8 mouse cellular contexts compared by ENCODE assay signal in genomic region chr12:111378812-111379211, GRCm38 (mm10). TPM values are rescaled to one million over a fixed set of nuclear protein-coding genes. Genes with fewer than 3 reads are reported as not detected.
DNase-seq lines count a peak whose midpoint lies in the region; ATAC-seq and TF ChIP-seq lines count a peak whose summit lies in the region.

No protein-coding gene starts in this region.

- peak; percentile 90 for DNase-seq in heart, adult 11 months
- DNase-seq in heart, adult 18-20 months, result no peak
- DNase-seq in testis, postnatal 14 days (ENCODE audit: low spot score), result no peak
- DNase-seq in right cerebral cortex, postnatal 10 days (ENCODE audit: low spot score in 2 of 2), result no peak
- no peak for DNase-seq in spleen, postnatal 4 days (ENCODE audit: low spot score in 2 of 2)

- no peaks in the 10 kb centered on the region for H3K36me3 ChIP-seq in testis, adult 2 months (ENCODE audit: control insufficient read depth, insufficient read depth, low read length)
- no peaks in the 10 kb centered on the region for H3K36me3 ChIP-seq in limb, embryonic 15.5 days

- no peak for ATAC-seq in limb, embryonic 15.5 days (ENCODE audit: insufficient number of reproducible peaks, low FRiP score, low TSS enrichment, low read depth)
- ATAC-seq in CD4-positive, CD25-positive, alpha-beta regulatory T cell, adult 4 months, result no peak

- H3K27ac ChIP-seq in testis, adult 2 months (ENCODE audit: control insufficient read depth, insufficient read depth, low read depth, low read length), result peak overlapping the region; percentile 27; the same call in 1 of the 2 replicates
- H3K27ac ChIP-seq in limb, embryonic 15.5 days, result no peak overlapping the region

- peak overlapping the region; percentile 87; the same call in 1 of the 2 replicates for H3K4me2 ChIP-seq in limb, embryonic 15.5 days

- 0 out of 2 replicates have a peak overlapping the region, but pooled peaks have one; percentile 87 for H3K9ac ChIP-seq in limb, embryonic 15.5 days

- H3K4me3 ChIP-seq in testis, adult 2 months (ENCODE audit: control insufficient read depth, low read depth, low read length), result no peak overlapping the region
- peak overlapping the region; percentile 95; the same call in 1 of the 2 replicates for H3K4me3 ChIP-seq in limb, embryonic 15.5 days

- TF ChIP-seq POLR2A in testis, adult 2 months (IDR thresholded peaks at IDR 0.05; ENCODE audit: control insufficient read depth, low read depth, low read length), result no peak

- no peaks in the 10 kb centered on the region for H3K9me3 ChIP-seq in limb, embryonic 15.5 days

- peaks cover 14% of the 10 kb centered on the region for H3K4me1 ChIP-seq in testis, adult 2 months (ENCODE audit: control insufficient read depth, insufficient read depth, low read length)
- peaks cover 28% of the 10 kb centered on the region for H3K4me1 ChIP-seq in limb, embryonic 15.5 days

- TF ChIP-seq CTCF in testis, adult 2 months (IDR thresholded peaks at IDR 0.05; ENCODE audit: control insufficient read depth, insufficient read depth, insufficient replicate concordance, low read depth, low read length), result no peak

- H3K27me3 ChIP-seq in testis, adult 2 months (ENCODE audit: control insufficient read depth, insufficient read depth, low read length), result no peaks in the 10 kb centered on the region
- no peaks in the 10 kb centered on the region; the same call in 1 of the 2 replicates for H3K27me3 ChIP-seq in limb, embryonic 15.5 days

- WGBS in limb, embryonic 15.5 days, result 78% methylated on average over 12 of the region's 12 CpGs

RNA-seq across cellular contexts. Expression of gene Cdc42bpb, which starts 1.3 kb away (rescaled TPM):
- total RNA-seq in heart, adult 18-20 months (2021), result 10 to 100 TPM; 52.7 to 57.6 TPM
- 55.3 and 56.8 TPM in 2 replicates for polyA plus RNA-seq in testis, adult 2 months (2012; rRNA removed)
- 26.4 and 33.5 TPM in 2 replicates for polyA plus RNA-seq in limb, embryonic 15.5 days (2015; fragmentation: Nextera tagmentation; extraction: Ambion mirVana)
- under 1 TPM; 0.32 to 0.43 TPM for polyA plus RNA-seq in CD4-positive, CD25-positive, alpha-beta regulatory T cell, adult 4 months (2017; shearing (Covaris generic))

RNA-seq across cellular contexts. Expression of gene Lbhd2, which starts 27.8 kb away (rescaled TPM):
- total RNA-seq in heart, adult 18-20 months (2021), result not detected
- 0.72 and 1.3 TPM in 2 replicates for polyA plus RNA-seq in testis, adult 2 months (2012; rRNA removed)
- 12.4 and 13.2 TPM in 2 replicates for polyA plus RNA-seq in limb, embryonic 15.5 days (2015; fragmentation: Nextera tagmentation; extraction: Ambion mirVana)
- polyA plus RNA-seq in CD4-positive, CD25-positive, alpha-beta regulatory T cell, adult 4 months (2017; shearing (Covaris generic)), result not detected

RNA-seq across cellular contexts. Expression of gene Exoc3l4, which starts 38.0 kb away (rescaled TPM):
- total RNA-seq in heart, adult 18-20 months (2021), result 1 to 10 TPM; 3.2 to 4.1 TPM
- 5.5 and 6.5 TPM in 2 replicates for polyA plus RNA-seq in testis, adult 2 months (2012; rRNA removed)
- 6.4 and 9.9 TPM in 2 replicates for polyA plus RNA-seq in limb, embryonic 15.5 days (2015; fragmentation: Nextera tagmentation; extraction: Ambion mirVana)
- not detected for polyA plus RNA-seq in CD4-positive, CD25-positive, alpha-beta regulatory T cell, adult 4 months (2017; shearing (Covaris generic))

Comparison
In these comparisons a context has a peak if more than half of its experiments do, and no peak if none do; other contexts are left out.
1. RNA of gene Cdc42bpb, which starts 1.3 kb away (polyA plus RNA-seq): 55.3 to 56.8 TPM in testis, adult 2 months and 26.4 to 33.5 TPM in limb, embryonic 15.5 days; 0.32 to 0.43 TPM in CD4-positive, CD25-positive, alpha-beta regulatory T cell, adult 4 months; every median in the first group is over 10 times any median in the second.